Mouse (Mus musculus): ENCODE results near the gene Kif21a.

GRCm38 (mm10) chr15:91028962-91029361 lies 20.8 kb downstream of the Kif21a start:
- TF ChIP-seq CTCF (conservative IDR thresholded peaks at IDR 0.05; ENCODE audit: insufficient read depth, insufficient read length, low read depth, low read length) (no peak), POLR2A (IDR thresholded peaks at IDR 0.05; ENCODE audit: low read depth, low read length) (no peak)
